Mouse (Mus musculus): ENCODE measurements at regions not wholly inside any gene's neighbourhood (a gene's known extent, or its start where the extent isn't known, plus 50 kb on each side); places are given as distances from the start of the nearest gene placed in this dataset.

DNA sequence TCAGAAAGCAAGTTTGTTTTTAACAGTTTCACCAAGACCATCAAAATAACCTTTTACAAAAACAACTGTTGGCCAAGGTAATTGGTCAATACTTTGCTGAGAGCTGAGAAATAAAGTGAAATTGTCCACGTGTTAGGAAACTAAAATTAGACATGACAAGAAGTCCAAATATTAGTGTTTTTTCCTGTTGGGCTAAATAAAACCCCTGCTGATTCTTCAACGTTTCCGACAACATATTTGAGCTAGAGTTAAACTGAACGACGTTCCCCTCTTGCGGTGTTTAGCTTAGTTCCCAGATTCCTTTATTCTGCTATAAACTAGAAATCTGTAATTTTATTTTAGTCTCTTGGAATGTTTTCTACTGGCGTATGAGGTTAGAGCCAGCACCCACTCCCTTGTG, 183.3 kb downstream of the Plk2 start:
- no peak for DNase-seq (ENCODE audit: low read depth in 1 of 2, low spot score in 2 of 2)

DNA sequence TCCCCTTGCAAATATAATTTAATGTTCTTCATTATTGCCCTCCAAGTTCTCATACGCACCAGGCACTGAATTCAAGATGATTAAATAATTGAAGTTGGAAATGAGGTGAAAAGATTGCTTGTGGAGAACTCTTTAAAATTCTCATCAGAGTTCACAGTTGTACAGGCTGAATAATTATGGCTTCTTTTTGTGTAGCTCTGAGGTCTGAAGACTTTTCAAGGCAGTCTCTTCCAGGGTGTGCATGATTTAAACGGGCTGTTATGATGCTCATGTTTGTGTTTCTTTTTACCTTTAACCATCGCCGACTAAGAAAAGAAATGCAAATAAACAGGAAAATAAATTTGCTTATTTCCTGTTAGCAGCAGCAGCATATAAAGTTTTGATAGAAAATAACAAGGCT, 185.3 kb downstream of the Plk2 start:
- no peak for DNase-seq (ENCODE audit: low read depth in 1 of 2, low spot score in 2 of 2)

DNA sequence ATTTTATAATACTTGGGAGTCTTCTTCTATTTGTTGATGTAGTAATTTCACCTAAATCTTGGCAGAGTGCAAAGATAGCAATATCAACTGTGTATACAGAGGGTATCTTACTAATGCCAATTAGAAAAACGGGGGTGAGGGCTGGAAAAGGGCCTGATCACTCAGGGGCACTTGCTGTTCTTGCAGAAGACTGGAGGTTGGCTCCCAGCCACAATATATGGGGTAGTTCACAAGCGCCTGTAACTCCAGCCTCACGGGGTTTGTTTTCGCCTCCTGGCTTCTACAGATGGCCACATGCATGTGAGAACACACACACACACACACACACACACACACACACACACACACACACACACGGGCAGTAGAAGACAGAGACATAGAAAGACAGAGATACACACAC, 185.7 kb downstream of the Plk2 start:
- no peak for DNase-seq (ENCODE audit: low read depth in 1 of 2, low spot score in 2 of 2)

DNA sequence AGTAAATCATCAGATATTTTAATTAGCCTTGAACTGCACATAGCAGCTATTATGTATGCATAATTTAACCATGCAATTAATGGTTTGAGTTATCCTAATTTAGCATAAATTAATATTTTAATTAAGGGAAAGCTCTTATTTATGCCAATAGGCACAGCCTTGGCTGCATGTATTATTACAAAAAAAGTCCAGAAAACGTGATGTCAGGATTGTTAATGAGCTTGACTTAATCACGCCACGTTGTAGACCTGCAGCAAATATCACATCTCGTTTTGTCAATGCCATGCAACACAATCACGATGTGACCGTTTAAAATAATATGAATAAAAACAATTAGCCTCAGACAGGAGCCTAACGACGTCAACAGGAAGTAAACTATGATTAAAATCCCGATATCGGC, 189.9 kb downstream of the Plk2 start:
- DNase-seq (ENCODE audit: low read depth in 1 of 2, low spot score in 2 of 2): no peak

DNA sequence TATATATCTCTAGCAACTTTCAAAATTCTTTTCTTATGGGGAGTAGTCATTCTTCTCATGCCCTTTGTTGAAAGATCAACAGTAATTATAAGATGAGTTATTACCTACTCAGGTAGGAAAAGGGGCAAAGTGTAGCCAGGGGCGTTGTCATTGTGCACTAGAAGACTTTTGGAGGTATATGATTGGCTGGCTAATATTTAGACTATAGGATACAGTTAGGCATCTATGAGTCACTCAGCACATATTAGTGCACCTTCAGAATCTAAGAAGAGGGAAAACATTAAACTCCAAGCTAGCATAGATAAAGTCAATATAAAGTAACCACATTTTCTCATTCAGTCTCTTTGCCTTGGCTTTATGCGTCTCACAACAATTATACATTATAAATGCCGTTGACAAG, 199.8 kb downstream of the Plk2 start:
- DNase-seq (ENCODE audit: low read depth in 1 of 2, low spot score in 2 of 2): no peak

DNA sequence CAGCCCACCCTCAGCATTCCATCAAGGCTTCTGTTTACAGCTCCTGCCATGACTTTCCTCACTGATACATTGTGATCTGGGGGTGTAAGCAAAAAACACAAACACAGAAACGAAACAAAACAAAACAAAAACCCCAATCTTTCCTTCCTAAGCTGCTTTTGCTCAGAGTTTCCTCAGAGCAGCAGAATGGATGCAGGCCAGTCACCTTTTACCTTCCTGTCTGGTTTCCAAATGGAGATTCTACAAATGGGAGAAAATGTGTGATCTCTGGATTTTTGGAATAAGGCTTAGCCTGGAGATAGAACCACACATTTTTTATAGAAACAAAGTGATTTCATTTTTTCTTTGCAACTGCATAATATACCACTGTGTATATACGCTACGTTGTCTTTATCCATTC, 204.8 kb downstream of the Plk2 start:
- no peak for DNase-seq (ENCODE audit: low read depth in 1 of 2, low spot score in 2 of 2)

DNA sequence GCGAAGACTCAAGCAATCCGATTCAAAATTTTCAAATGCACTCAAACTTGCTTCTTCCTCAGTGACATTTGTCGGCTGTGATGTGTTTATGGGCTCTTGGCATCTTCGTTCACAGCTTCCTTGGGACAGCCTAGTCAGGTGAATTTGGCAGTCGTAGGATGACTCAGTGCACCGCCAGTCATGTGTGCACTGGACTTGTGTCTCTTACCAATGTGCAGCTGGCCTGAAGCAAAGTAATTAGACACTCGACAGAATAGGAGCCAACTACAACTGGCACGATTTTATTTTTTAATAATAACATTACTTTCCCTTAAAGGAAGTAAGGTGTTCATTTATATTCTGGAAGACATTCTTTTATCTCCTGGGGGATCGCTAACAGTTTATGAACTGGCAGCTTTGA, 205.5 kb downstream of the Plk2 start:
- DNase-seq (ENCODE audit: low read depth in 1 of 2, low spot score in 2 of 2): no peak

DNA sequence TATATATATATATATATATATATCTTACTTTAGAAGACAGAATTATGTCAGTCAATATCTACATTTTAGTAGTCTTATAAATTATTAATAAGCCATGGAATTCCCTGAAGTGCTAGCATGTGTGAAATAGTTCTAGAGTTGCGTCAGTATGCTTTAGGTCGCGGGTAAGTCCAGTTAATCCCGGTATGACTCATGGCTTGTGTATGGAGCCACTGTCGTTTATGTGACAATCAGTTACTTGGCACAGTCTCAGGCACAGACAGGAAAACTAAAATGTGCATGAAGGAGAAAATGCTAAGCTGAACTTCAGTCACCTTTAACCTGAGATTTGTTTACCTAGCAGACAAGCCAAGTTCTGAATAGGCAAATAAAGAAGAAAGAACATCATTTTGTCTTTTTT, 206.5 kb downstream of the Plk2 start:
- DNase-seq (ENCODE audit: low read depth in 1 of 2, low spot score in 2 of 2): no peak

DNA sequence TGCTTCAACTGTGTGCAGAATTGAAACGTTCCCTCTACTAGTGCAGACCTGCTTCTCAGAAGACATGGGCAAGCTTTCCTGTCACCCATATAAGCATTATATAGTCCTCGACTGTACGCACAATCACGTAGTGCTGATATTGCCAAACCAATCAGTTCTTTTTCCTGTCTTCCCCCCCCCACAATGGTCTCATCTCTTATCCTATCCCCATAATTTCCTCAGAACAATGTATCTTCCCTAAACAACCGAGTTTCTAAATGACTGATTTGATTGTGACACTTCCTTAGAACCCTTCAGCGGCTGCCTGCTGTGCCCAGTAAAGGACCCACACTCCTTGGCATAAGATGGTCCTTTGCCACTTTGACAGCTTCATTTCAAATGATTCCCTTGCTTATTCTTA, 207.0 kb downstream of the Plk2 start:
- DNase-seq (ENCODE audit: low read depth in 1 of 2, low spot score in 2 of 2): no peak

DNA sequence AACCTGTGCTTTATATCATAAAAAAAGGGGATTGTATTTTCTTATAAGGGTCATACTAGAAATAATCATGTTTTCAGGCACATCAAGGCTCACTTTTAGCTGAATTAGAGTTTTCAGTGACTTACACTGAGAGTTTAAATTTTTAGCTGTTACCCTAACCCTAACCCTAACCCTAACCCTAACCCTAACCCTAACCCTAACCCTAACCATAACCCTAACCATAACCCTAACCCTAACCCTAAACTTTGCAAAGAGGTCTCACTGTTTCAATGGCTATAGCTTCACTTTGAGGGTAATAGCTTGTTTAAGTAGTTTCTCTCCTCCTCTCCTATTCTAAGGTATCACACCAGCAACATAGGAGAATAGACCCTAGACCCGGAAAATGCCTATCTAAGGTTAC, 208.0 kb downstream of the Plk2 start:
- DNase-seq (ENCODE audit: low read depth in 1 of 2, low spot score in 2 of 2): no peak

DNA sequence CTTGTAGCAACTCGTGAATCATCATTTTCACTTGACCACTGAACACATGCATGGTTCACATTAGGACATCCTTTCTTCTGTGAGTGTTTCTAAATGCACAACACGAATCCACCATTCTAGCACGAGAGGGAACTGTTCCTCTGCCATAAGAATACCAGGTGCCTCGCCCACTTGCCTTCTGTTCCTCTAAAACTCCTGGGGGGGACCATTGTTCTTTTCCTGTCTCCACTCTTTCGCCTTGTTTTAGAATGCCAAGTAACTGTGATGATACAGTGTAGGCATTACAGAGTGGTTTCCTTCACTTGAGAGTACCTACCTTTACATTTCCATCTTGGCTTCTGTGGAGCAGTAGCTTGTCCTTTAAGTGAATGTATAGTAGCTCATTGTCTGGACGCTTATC, 224.2 kb downstream of the Plk2 start:
- no peak for DNase-seq (ENCODE audit: low read depth in 1 of 2, low spot score in 2 of 2)

DNA sequence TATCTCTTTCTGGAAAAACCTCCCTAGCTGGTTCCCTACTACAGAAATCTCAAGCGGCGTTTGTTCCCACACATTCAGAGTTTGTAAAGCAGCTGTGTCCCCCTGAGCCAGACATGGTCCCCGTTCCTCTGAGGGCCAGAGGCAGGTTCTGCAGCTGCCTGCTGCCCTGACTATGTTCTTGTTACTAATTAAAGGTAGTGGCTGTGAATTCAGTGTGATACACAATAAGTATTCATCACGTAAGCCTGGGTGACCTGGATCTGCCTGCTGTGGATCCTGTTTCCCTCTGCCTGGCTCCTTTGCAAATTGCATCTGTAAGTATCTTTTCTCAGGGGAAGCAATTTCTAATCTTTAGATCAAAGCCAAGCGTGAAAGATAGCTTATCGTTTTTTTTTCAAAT, 232.3 kb downstream of the Plk2 start:
- no peak for DNase-seq (ENCODE audit: low read depth in 1 of 2, low spot score in 2 of 2)

DNA sequence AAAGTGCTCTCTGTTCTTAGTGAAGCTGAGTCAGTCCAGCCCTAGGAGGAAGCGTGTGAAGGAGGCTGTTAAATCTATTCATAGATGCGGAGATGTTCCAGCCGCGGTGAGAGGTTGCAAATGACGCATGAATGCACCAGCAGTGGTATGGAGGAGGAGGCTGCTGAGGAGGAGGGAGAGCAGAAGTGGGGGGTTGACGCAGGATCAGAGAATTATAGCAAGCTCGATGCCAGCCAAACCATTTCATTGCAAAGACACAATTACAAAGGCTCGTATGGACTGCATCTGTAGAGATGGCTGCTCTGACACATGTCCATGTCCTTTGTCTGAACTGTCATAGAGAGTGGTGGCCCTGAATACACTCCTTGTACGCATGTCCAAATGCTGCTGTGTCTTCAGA, 232.9 kb downstream of the Plk2 start:
- DNase-seq (ENCODE audit: low read depth in 1 of 2, low spot score in 2 of 2): no peak

DNA sequence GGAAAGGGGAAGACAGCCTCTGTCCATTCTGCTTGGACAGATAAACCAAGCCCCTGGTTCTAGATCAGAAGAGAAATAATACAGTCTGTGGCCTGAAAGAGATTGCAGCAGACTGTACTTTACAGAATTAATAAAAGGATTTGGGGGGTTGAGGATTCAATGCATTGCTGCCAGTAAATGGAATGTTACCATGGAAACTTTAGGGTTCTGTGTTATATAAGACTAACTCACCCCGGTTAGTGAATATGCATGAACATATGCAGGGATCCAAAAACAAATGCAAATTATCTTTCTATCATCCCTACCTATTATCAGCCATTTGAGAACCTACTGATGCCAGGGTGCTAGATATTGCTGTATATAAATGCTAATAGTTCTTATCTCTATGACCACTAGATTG, 233.4 kb downstream of the Plk2 start:
- no peak for DNase-seq (ENCODE audit: low read depth in 1 of 2, low spot score in 2 of 2)

DNA sequence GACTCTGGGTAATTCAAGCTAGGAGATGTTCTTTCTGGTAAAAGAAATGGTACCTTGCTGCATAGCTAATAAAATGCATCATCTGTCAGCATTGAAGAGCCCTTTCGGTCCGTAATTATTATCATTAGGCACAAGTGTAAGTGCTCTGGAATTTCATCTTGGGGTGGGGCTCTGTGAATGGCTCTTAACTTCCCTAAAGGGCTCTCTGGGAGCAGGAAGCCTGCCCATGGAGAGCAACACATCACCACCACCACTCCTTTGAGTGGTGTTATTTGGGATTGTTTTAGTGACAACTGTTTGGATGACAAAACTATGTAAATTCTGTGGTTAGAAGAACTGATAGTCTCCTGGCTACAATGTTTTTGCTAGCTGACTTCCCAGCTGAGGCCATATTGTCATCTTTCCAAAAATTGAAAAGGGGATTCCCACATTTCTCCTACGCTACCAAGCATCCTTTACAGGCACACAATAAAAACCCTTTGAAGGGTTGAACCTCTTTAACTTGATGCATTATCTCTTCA, 238.5 kb downstream of the Plk2 start:
- DNase-seq (ENCODE audit: low read depth in 1 of 2, low spot score in 2 of 2): no peak

DNA sequence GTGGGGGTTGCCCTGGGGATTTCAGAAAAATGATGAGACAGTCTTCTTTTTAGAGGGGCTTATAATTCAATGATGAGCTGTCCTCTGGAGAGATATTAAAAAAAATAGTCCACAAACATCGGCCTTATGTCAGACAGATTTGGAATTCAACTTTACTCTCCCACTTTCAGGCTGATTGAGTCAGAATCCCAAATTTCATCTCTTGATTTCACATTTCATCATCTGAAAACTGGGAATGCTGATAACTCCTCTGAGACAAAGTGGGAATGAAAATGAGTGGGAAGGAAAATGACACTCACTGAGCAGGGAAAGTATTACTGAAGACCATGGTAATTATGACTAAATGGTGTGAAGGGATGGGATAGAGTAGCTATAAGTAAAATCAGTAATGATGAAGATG, 239.1 kb downstream of the Plk2 start:
- DNase-seq (ENCODE audit: low read depth in 1 of 2, low spot score in 2 of 2): no peak

DNA sequence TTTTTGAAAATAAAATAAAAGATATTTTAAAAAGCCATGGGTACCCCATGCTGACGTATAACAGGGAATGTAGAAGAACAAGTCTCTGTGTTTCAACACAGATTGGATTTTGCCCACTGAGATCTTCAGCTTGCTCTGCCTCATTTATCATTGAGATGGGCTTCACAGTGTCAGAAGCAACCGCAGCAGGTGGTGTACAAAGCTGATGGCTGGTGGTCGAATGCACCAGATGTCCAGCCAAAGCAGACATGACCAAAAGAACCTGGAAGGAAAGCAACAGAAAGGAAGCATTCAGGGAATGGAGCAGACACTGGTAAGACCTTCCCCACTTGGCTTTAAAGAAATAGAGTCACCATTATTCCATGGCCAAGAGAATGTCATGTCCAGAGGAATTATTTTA, 247.9 kb downstream of the Plk2 start:
- DNase-seq (ENCODE audit: low read depth in 1 of 2, low spot score in 2 of 2): no peak

DNA sequence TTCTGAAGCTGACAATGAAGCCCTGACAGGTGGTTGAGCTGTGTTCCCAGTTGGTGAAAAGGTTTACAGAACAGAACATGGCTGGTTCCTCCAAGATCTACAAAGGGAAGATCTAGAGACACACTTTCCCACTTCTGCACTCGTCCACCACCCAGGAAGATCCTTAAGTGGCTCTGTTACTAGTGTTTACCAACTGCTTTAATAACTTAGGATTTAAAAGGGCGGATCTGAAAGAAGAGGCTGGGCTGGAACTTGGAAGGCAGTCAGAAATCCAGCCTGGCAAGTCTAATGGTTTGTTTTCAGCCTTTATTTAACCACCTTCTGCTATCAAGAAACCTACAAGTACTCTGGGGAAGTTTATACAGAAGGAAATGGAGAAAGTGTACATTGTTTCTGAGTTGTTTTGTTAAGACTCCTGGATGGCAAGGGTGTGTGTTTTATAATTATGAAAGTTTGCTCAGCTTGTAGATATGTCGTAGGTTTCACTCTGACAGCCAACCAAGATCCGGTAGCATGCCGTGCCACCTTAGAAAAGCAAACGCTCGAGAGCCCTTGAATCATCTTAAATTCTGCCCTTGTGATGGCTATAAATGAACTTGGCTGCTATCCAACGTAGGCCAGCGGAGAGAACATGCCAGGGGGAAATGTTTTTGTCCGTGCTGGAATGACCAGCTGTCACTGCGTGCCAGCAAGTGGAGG, 248.5 kb downstream of the Plk2 start:
- no peak for DNase-seq (ENCODE audit: low read depth in 1 of 2, low spot score in 2 of 2)

DNA sequence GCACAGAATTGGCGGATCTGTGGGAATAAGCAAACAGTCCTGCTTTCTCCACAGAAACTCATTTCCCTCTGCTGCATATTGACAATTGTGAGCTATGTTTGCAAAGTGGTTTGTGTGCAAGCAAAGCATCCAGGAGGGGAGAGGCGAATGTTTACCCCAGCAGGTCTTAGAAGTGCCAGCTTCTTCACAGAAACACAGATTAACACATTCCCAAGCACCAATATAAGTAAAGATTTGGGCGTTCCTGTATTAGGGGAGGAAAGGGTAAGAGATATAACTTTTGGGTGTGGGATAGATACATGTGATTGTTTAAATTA, 249.0 kb downstream of the Plk2 start:
- no peak for DNase-seq (ENCODE audit: low read depth in 1 of 2, low spot score in 2 of 2)

DNA sequence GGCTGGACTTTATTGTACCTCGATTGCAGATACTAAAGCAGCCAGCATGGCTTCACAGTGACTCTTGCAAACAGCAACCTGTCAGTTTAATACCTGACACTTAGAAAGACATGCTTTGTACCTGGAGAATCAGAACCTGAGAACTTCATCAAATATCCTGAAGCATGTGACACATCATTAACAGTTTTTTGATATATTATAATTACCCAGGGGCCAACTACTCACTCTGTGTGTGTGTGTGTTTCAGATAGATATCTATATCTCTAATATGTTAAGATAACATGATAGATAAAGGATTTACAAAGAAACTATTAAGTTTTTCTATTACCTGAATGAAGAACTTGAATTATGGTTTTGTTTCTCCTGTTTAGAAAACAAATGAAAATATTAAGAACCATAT, 254.5 kb downstream of the Plk2 start:
- no peak for DNase-seq (ENCODE audit: low read depth in 1 of 2, low spot score in 2 of 2)

DNA sequence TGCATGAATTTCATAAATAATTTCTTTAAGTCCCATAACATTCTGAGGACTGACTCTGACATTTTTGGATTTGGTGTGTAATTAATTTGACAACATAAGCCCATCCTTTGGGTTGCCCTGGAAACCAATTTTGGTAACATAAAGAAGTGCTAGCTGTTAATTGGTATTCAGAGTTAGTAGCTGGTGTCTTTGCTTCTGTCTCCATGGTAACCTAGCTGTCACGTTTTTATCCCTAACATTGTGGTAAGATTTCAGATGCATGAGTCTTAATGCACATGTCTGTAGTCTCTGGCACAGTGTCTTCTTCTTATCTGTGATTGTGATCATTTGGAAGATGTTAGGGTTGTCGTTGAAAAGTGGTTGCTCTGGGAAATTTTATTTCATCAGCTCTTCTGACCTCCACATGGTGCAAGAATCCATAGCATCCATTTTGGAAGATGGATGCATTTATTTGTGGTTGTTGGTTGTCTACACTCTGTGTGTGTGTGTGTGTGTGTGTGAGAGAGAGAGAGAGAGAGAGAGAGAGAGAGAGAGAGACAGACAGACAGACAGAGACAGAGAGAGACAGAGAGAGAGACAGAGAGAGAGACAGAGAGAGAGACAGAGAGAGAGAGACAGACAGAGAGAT, 255.1 kb downstream of the Plk2 start:
- DNase-seq (ENCODE audit: low read depth in 1 of 2, low spot score in 2 of 2): no peak

DNA sequence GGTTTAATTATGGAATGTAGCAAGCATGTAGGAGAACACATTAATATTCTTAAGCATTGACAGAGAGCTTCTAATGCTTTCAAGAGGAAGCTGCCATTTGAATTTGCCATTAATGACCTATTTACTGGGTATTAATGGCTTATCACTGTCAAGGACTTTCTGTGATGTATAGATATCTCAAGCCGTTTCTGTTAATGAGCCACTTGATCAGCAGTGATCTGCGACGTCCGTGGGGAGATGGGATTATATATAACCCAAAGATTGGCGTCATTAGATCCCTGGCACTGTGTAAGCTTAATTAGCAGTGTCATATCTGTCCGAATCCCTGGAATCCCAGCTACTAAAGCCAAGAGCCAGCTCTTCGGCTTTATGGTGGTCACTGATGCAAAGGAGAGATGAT, 257.4 kb downstream of the Plk2 start:
- no peak for DNase-seq (ENCODE audit: low read depth in 1 of 2, low spot score in 2 of 2)

DNA sequence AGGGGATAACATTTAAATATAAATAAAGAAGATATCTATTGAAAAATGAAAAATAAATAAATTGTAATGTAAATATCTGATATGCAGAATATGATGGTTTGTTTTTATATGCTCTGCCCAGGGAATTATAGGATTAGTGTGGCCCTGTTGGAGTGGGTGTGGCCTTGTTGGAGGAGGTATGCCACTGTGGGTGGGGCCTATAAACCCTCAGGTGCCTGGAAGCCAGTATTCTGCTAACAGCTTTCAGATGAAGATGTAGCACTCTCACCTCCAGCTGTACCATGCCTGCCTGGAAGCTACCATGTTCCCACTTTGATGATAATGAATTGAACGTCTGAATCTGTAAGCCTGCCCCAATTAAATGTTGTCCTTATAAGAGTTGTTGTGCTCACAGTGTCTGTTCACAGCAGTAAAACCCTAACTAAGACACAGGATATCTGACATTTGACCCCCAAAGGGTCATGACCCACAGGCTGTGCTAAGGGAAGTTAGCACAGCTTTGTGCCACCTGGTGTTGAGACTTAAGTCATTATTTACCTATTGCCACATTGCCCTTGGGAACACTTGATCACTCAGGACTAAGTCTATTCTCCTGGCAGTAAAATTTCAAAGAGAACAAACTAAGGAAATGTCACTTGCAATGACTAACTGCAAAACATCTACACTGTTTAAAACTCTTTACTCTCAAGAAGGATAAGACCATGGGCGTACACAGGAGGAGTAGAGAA, 270.4 kb downstream of the Plk2 start:
- DNase-seq (ENCODE audit: low read depth in 1 of 2, low spot score in 2 of 2): no peak
